Mouse (Mus musculus) embryonic facial prominence, embryonic 14.5 days (tissue): ENCODE measurements around the gene Lgr4. TPM values are rescaled to one million over a fixed set of nuclear protein-coding genes. Genes with fewer than 3 reads are reported as not detected.

ENCODE experiments used
- ATAC-seq: fragments of 200-750 bp; cut with Nextera tagmentation; 2 replicates; pipeline ENCODE4 v1.8.0; 2017; ENCODE audit warnings: low read depth, moderate number of reproducible peaks, moderate TSS enrichment
- DNase-seq: peaks from one replicate; pipeline ENCODE4 v3.0.0-alpha.2; 2015; ENCODE audit warnings: low spot score
- H3K27ac ChIP-seq: fragments of 300-500 bp; sonication (generic); replicated peaks from 2 replicates; pipeline ENCODE4 v1.5.1; 2014; ENCODE audit warnings: low read depth, mild to moderate bottlenecking, low read length, moderate library complexity
- H3K27me3 ChIP-seq: fragments of 300-500 bp; sonication (generic); replicated peaks from 2 replicates; pipeline ENCODE4 v1.6.1; 2014; ENCODE audit warnings: low read length; ENCODE audit not compliant: control insufficient read depth, insufficient read depth
- H3K36me3 ChIP-seq: fragments of 300-500 bp; sonication (generic); 2 replicates; pipeline ENCODE4 v1.6.1; 2014; ENCODE audit warnings: low read length, mixed read lengths; ENCODE audit not compliant: control insufficient read depth, insufficient read depth
- H3K4me1 ChIP-seq: fragments of 300-500 bp; sonication (generic); 2 replicates; pipeline ENCODE4 v1.6.1; 2014; ENCODE audit warnings: antibody characterized with exemption, low read length; ENCODE audit not compliant: control insufficient read depth, insufficient read depth
- H3K4me2 ChIP-seq: fragments of 300-500 bp; sonication (generic); 2 replicates; pipeline ENCODE4 v1.6.1; 2014; ENCODE audit warnings: low read depth, mild to moderate bottlenecking, low read length, moderate library complexity, mixed read lengths
- H3K4me3 ChIP-seq: fragments of 300-500 bp; sonication (generic); 2 replicates; pipeline ENCODE4 v1.5.1; 2014; ENCODE audit warnings: low read depth, mild to moderate bottlenecking, low read length
- H3K9ac ChIP-seq: fragments of 300-500 bp; sonication (generic); 2 replicates; pipeline ENCODE4 v1.6.1; 2014; ENCODE audit warnings: low read depth, mild to moderate bottlenecking, low read length, moderate library complexity, mixed read lengths
- H3K9me3 ChIP-seq: fragments of 300-500 bp; sonication (generic); 2 replicates; pipeline ENCODE4 v1.6.1; 2016; ENCODE audit warnings: low read length; ENCODE audit not compliant: control insufficient read depth
- whole genome bisulfite sequencing: fragments of 180-500 bp; shearing (Covaris S2); extraction: QIAGEN DNeasy Blood & Tissue Kit; methylation state at CpG from one replicate; pipeline ENCODE4 v1.1.7; 2014; 5-methylcytosine and 5-hydroxymethylcytosine counted together
- polyA plus RNA-seq: library from polyadenylated mRNA; unstranded; fragments of >200 nt; fragmentation: Nextera tagmentation; extraction: Ambion mirVana; gene quantifications from 2 replicates; pipeline ENCODE4 v1.2.1, GENCODE M21; 2014

The Lgr4 gene
- polyA plus RNA-seq, 1 experiment from 2014 or later, result 25.0 TPM

- H3K27ac ChIP-seq, result no peak overlapping the region
- WGBS, result 87% methylated on average over 10 of the region's 10 CpGs
- H3K36me3 ChIP-seq, result peaks cover 59% of the 10 kb centered on the region
- H3K9ac ChIP-seq, result no peak overlapping the region
- no peaks in the 10 kb centered on the region for H3K4me1 ChIP-seq
- H3K4me3 ChIP-seq, result no peak overlapping the region
- ATAC-seq (no peak), DNase-seq (no peak)
- no peak overlapping the region for H3K4me2 ChIP-seq
- H3K27me3 ChIP-seq, result no peaks in the 10 kb centered on the region
- H3K9me3 ChIP-seq, result no peaks in the 10 kb centered on the region
Measured at GRCm38 (mm10) chr2:110007423-110008267, 90.2 kb downstream of the Lgr4 start.

- Histone ChIP-seq H3K27ac (no peak overlapping the region), H3K4me3 (no peak overlapping the region), H3K27me3 (no peaks in the 10 kb centered on the region), H3K9ac (no peak overlapping the region), H3K9me3 (no peaks in the 10 kb centered on the region), H3K4me2 (no peak overlapping the region), H3K36me3 (peaks cover 61% of the 10 kb centered on the region), H3K4me1 (no peaks in the 10 kb centered on the region)
- ATAC-seq, result no peak
- no peak for DNase-seq
Measured at GRCm38 (mm10) chr2:110009449-110009848, 92.0 kb downstream of the Lgr4 start.

- Histone ChIP-seq H3K36me3 (peaks cover 45% of the 10 kb centered on the region), H3K27me3 (no peaks in the 10 kb centered on the region), H3K27ac (no peak overlapping the region), H3K4me2 (no peak overlapping the region), H3K9ac (0 out of 2 replicates have a peak overlapping the region, but pooled peaks have one; percentile 2), H3K4me1 (no peaks in the 10 kb centered on the region), H3K9me3 (no peaks in the 10 kb centered on the region), H3K4me3 (no peak overlapping the region)
- WGBS, result 93% methylated on average over 13 of the region's 13 CpGs
- no peak for DNase-seq
- ATAC-seq, result no peak
Measured at GRCm38 (mm10) chr2:110012184-110012725, 94.8 kb downstream of the Lgr4 start.

- H3K4me2 ChIP-seq, result peak overlapping the region; percentile 74
- peak overlapping the region; percentile 93 for H3K9ac ChIP-seq
- WGBS, result 42% methylated on average over 7 of the region's 7 CpGs
Measured at GRCm38 (mm10) chr2:110017087-110017486, 99.6 kb downstream of the Lgr4 start.

GRCm38 (mm10) chr2:110017616-110018505, 100.4 kb downstream of the Lgr4 start, which contains the start of gene Ccdc34:
Gene Ccdc34 (plus strand): TSS chr2:110017817.
- no peaks in the 10 kb centered on the region for H3K9me3 ChIP-seq
- ATAC-seq (peak; percentile 99), DNase-seq (peak; percentile 98)
- H3K4me1 ChIP-seq, result peaks cover 24% of the 10 kb centered on the region
- H3K4me2 ChIP-seq, result peak within 1 kb of the TSS; percentile 74
- peak within 1 kb of the TSS; percentile 82 for H3K4me3 ChIP-seq
- under 1% methylated on average over 36 of the region's 55 CpGs for WGBS
- H3K36me3 ChIP-seq, result peaks cover 26% of the 10 kb centered on the region
- H3K27ac ChIP-seq, result peak within 1 kb of the TSS; percentile 83
- H3K9ac ChIP-seq, result peak within 1 kb of the TSS; percentile 93
- H3K27me3 ChIP-seq, result no peaks in the 10 kb centered on the region

More at GRCm38 (mm10) chr2:110017087-110017486, 99.6 kb downstream of the Lgr4 start:
- H3K9me3 ChIP-seq, result no peaks in the 10 kb centered on the region
- H3K4me1 ChIP-seq, result peaks cover 24% of the 10 kb centered on the region
- ATAC-seq (no peak), DNase-seq (no peak)
- H3K4me3 ChIP-seq, result peak overlapping the region; percentile 82
- H3K27ac ChIP-seq, result no peak overlapping the region
- H3K36me3 ChIP-seq, result peaks cover 26% of the 10 kb centered on the region
- no peaks in the 10 kb centered on the region for H3K27me3 ChIP-seq

- H3K4me2 ChIP-seq, result peak overlapping the region; percentile 74; the same call in 1 of the 2 replicates
Measured at GRCm38 (mm10) chr2:110019656-110020055, 102.2 kb downstream of the Lgr4 start.

GRCm38 (mm10) chr2:110020430-110020829, 103.0 kb downstream of the Lgr4 start:
- ATAC-seq (no peak), DNase-seq (no peak)
- Histone ChIP-seq H3K4me1 (peaks cover 24% of the 10 kb centered on the region), H3K9me3 (no peaks in the 10 kb centered on the region), H3K27ac (no peak overlapping the region), H3K4me2 (0 out of 2 replicates have a peak overlapping the region, but pooled peaks have one; percentile 31), H3K36me3 (peaks cover 27% of the 10 kb centered on the region), H3K9ac (no peak overlapping the region), H3K4me3 (no peak overlapping the region), H3K27me3 (no peaks in the 10 kb centered on the region)
- 94% methylated on average over 1 of the region's 1 CpGs for WGBS

More at GRCm38 (mm10) chr2:110019656-110020055, 102.2 kb downstream of the Lgr4 start:
- Histone ChIP-seq H3K4me1 (peaks cover 24% of the 10 kb centered on the region), H3K9me3 (no peaks in the 10 kb centered on the region), H3K27me3 (no peaks in the 10 kb centered on the region), H3K4me3 (no peak overlapping the region), H3K36me3 (peaks cover 27% of the 10 kb centered on the region), H3K9ac (no peak overlapping the region), H3K27ac (no peak overlapping the region)
- 83% methylated on average over 4 of the region's 4 CpGs for WGBS
- DNase-seq, result no peak
- no peak for ATAC-seq

GRCm38 (mm10) chr2:110036265-110036664, 118.8 kb downstream of the Lgr4 start:
- DNase-seq (peak; percentile 34), ATAC-seq (no peak)
- WGBS, result 30% methylated on average over 4 of the region's 4 CpGs
- H3K27me3 ChIP-seq, result no peaks in the 10 kb centered on the region
- no peak overlapping the region for H3K4me3 ChIP-seq
- no peaks in the 10 kb centered on the region for H3K9me3 ChIP-seq
- peaks cover 24% of the 10 kb centered on the region for H3K36me3 ChIP-seq
- peak overlapping the region; percentile 41; the same call in 1 of the 2 replicates for H3K9ac ChIP-seq
- H3K4me2 ChIP-seq, result peak overlapping the region; percentile 18; the same call in 1 of the 2 replicates
- peaks cover 19% of the 10 kb centered on the region for H3K4me1 ChIP-seq
- H3K27ac ChIP-seq, result peak overlapping the region; percentile 61; the same call in 1 of the 2 replicates
